Mouse (Mus musculus) liver, postnatal 0 days (tissue): ENCODE data around the gene Olfr1047.

Source experiments
- CTCF ChIP-seq: sonication (generic); IDR thresholded peaks from 2 replicates; pipeline ENCODE4 v1.5.1; 2016; ENCODE audit warnings: antibody characterized with exemption, low read depth
- EP300 ChIP-seq: IDR thresholded peaks from 2 replicates; pipeline ENCODE4 v1.6.1; 2016; ENCODE audit warnings: antibody characterized with exemption, low read depth, mild to moderate bottlenecking

GRCm38 (mm10) chr2:86195863-86196262, 35.3 kb downstream of the Olfr1047 start:
- TF ChIP-seq CTCF, result no peak
- no peak for TF ChIP-seq EP300
